Mouse (Mus musculus) heart, embryonic 16.5 days (tissue): Measurements from ENCODE around the gene Rnase2a. TPM values are rescaled to one million over a fixed set of nuclear protein-coding genes. Genes with fewer than 3 reads are reported as not detected.
"Not testable (repeated sequence)": the region's sequence is repeated elsewhere in the genome, so short reads cannot be mapped to it uniquely, and the experiment has no call there.

ENCODE experiments used
- ATAC-seq: fragments of 200-750 bp; cut with Nextera tagmentation; replicated peaks from 2 replicates; pipeline ENCODE4 v1.8.0; 2017; ENCODE audit warnings: moderate number of reproducible peaks; ENCODE audit not compliant: insufficient read depth, low FRiP score; ENCODE audit errors: extremely low read depth
- H3K27ac ChIP-seq: fragments of 300-500 bp; sonication (generic); 2 replicates; pipeline ENCODE4 v1.5.1; 2014; ENCODE audit warnings: mild to moderate bottlenecking, low read length, control low read depth, moderate library complexity
- H3K27me3 ChIP-seq: fragments of 300-500 bp; sonication (generic); 2 replicates; pipeline ENCODE4 v1.6.1; 2014; ENCODE audit warnings: low read length, mixed read lengths; ENCODE audit not compliant: control insufficient read depth, insufficient read depth
- H3K36me3 ChIP-seq: fragments of 300-500 bp; sonication (generic); 2 replicates; pipeline ENCODE4 v1.6.1; 2014; ENCODE audit not compliant: control insufficient read depth, insufficient read depth
- H3K4me1 ChIP-seq: fragments of 300-500 bp; sonication (generic); 2 replicates; pipeline ENCODE4 v1.6.1; 2014; ENCODE audit warnings: low read length, mixed read lengths; ENCODE audit not compliant: control insufficient read depth, insufficient read depth
- H3K4me2 ChIP-seq: fragments of 300-500 bp; sonication (generic); 2 replicates; pipeline ENCODE4 v1.6.1; 2014; ENCODE audit warnings: low read depth, mild to moderate bottlenecking, control low read depth, low read length
- H3K4me3 ChIP-seq: fragments of 300-500 bp; sonication (generic); 2 replicates; pipeline ENCODE4 v1.5.1; 2014; ENCODE audit warnings: mild to moderate bottlenecking, control low read depth, low read length
- H3K9ac ChIP-seq: fragments of 300-500 bp; sonication (generic); 2 replicates; pipeline ENCODE4 v1.6.1; 2014; ENCODE audit warnings: low read length, control low read depth
- H3K9me3 ChIP-seq: fragments of 300-500 bp; sonication (generic); replicated peaks from 2 replicates; pipeline ENCODE4 v1.6.1; 2016; ENCODE audit warnings: low read length; ENCODE audit not compliant: control insufficient read depth
- WGBS: fragments of 180-500 bp; shearing (Covaris S2); extraction: QIAGEN DNeasy Blood & Tissue Kit; methylation state at CpG from one replicate; pipeline ENCODE4 v1.1.7; 2014; 5-methylcytosine and 5-hydroxymethylcytosine counted together
- polyA plus RNA-seq: library from polyadenylated mRNA; unstranded; fragments of >200 nt; fragmentation: Nextera tagmentation; extraction: Ambion mirVana; gene quantifications from 2 replicates; pipeline ENCODE4 v1.2.1, GENCODE M21; 2015

Rnase2a gene
- polyA plus RNA-seq, 1 experiment from 2014 or later, result not detected

DNA sequence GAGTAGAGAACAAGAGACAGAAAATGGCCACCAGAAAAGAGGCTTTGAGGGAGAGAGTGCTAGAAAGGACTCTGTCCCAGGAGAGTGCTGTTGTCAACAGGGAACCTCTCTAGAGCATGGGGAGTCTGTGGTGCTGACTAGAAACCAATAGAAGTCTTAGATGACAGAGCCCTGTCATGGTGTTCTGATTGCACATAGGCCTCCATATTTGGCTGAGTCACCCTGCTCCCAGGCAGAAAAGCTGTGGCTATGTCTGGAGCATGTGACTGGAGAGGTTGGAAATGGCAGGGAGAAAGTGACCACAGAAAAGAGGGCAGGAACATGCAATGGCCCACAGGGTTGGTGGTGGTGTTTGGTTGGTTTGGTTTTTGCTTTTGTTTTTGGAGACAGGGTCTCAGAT lies 3.7 kb downstream of the Rnase2a start:
- not testable (repeated sequence) for H3K9ac ChIP-seq, H3K27ac ChIP-seq, H3K27me3 ChIP-seq, H3K9me3 ChIP-seq, H3K36me3 ChIP-seq, ATAC-seq, H3K4me2 ChIP-seq, H3K4me3 ChIP-seq, H3K4me1 ChIP-seq

DNA sequence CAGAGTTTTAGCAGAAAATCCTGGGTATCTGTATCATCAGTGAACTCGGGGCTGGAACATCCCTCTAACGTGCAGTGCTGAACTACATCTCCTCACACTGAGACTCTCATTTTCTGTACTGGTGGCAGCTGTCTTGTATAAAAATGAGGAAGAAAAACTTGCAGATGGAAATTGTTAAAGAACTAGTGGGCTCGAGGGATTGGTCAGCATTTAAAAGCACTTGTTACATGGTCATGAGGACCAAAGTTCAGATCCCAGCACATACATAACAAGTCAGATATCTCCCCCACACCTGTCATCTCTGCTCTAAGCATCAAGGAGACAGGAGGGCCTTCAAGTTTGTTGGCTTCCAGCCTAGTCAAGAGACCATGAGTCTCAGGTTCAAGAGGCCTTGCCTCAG lies 5.6 kb downstream of the Rnase2a start:
- no peak overlapping the region for H3K4me3 ChIP-seq
- no peaks in the 10 kb centered on the region for H3K27me3 ChIP-seq
- 58% methylated on average over 3 of the region's 3 CpGs for WGBS
- no peaks in the 10 kb centered on the region for H3K9me3 ChIP-seq
- H3K9ac ChIP-seq, result no peak overlapping the region
- H3K36me3 ChIP-seq, result no peaks in the 10 kb centered on the region
- ATAC-seq, result no peak
- H3K4me1 ChIP-seq, result no peaks in the 10 kb centered on the region
- no peak overlapping the region for H3K27ac ChIP-seq
- H3K4me2 ChIP-seq, result no peak overlapping the region

DNA sequence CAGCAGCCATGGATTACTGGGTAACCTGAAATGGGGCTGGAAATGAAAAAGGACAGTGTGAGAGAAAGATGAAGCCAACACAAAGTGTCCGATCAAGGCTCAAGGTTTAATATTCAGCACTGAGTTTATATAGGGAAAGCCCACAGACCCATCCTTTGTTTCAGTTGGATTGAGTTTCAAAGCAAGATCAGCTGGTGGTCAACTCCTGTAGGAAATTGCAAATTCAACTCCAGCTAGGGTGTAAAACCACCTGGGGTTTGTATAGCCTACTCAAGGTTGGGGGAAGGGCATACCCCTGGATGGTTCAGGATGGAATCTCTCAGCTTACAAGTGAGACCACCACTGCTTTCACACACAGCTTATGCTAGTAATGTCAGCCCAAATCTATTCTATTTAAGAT lies 8.2 kb downstream of the Rnase2a start:
- Histone ChIP-seq H3K4me1 (no peaks in the 10 kb centered on the region), H3K9me3 (no peaks in the 10 kb centered on the region), H3K27ac (no peak overlapping the region), H3K36me3 (no peaks in the 10 kb centered on the region), H3K27me3 (no peaks in the 10 kb centered on the region), H3K4me3 (no peak overlapping the region), H3K9ac (no peak overlapping the region), H3K4me2 (no peak overlapping the region)
- no peak for ATAC-seq
- WGBS, result 80% methylated on average over 1 of the region's 1 CpGs

DNA sequence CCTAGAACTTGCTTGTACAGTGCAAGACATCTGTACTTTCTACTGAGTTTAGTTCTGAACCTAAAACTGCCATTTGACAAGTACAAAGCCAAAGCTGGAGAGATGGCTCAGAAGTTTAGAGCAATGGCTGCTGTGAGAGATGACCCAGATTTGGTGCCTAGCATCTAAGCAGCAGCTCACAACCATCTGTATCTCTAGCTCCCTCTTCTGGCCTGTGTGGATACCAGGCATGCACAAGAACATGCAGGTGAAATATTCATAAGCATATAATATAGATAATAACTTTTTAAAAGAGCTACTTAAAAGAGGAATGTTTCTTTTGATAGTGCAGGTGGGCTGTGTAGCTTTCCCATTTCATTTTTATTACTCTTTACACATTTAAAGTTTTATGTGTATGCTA lies 15.0 kb downstream of the Rnase2a start:
- Histone ChIP-seq H3K27ac (no peak overlapping the region), H3K4me1 (no peaks in the 10 kb centered on the region), H3K27me3 (no peaks in the 10 kb centered on the region), H3K36me3 (no peaks in the 10 kb centered on the region), H3K4me3 (no peak overlapping the region), H3K4me2 (no peak overlapping the region), H3K9me3 (no peaks in the 10 kb centered on the region), H3K9ac (no peak overlapping the region)
- ATAC-seq, result no peak

DNA sequence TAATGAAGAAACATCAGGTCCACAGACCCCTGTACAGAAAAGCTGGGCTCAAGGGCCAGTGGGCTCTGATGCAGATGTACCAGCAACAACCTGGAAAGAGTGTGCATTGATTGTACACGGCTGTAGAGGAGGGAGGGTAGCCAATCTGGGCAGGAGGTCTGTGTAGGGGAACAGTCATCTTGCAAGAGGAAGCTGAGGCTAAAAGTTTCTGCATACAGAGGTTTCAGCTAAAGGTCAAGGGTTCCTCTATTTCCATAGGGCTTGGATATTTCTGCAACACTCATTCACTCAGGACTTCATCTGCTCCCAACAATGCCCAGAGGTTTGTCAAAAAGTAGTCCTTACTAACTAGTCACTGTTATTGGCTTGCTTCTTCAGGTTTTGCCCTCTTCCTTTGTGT lies 18.4 kb downstream of the Rnase2a start:
- H3K9me3 ChIP-seq, H3K27me3 ChIP-seq, H3K9ac ChIP-seq, H3K4me2 ChIP-seq, H3K4me1 ChIP-seq, ATAC-seq, H3K4me3 ChIP-seq, H3K36me3 ChIP-seq, H3K27ac ChIP-seq: not testable (repeated sequence)
- 58% methylated on average over 1 of the region's 1 CpGs for WGBS

DNA sequence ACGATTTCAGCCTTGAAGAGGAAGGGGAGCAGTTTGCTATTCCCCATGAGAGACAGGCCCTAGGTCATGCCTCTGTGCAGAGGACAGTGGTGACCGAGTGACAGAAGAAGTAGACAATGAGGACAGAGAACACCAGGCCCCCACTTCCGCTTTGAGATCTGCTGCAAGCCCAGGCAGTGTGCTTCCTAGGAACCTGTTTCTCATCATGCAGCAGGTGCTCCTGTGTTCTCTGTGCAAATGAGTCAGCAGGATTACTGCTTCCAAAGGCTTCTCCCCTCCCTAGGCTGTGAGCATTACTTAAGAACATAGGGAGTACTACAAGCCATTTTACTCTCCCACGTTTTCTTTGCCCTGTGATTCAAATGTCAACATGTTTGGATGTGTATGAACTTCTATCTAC lies 26.3 kb downstream of the Rnase2a start:
- not testable (repeated sequence) for H3K27me3 ChIP-seq, ATAC-seq, H3K4me3 ChIP-seq, H3K9me3 ChIP-seq, H3K4me2 ChIP-seq, H3K4me1 ChIP-seq, H3K36me3 ChIP-seq, H3K27ac ChIP-seq, H3K9ac ChIP-seq
- 49% methylated on average over 4 of the region's 4 CpGs for WGBS

DNA sequence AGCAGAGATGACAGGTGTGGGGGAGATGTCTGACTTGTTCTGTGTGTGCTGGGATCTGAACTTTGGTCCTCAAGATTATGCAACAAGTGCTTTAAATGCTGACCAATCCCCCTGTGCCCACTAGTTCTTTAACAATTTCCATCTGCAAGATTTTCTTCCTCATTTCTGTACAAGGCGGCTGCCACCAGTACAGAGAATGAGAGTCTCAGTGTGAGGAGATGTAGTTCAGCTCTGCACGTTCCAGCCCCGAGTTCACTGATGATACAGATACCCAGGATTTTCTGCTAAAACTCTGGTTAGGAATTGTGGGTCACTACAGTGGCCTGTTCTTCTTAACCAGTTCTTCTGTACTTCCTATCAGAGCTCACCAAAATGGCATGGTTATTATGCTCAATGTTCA lies 35.8 kb downstream of the Rnase2a start:
- WGBS, result 89% methylated on average over 3 of the region's 3 CpGs
- H3K4me2 ChIP-seq, H3K27ac ChIP-seq, H3K27me3 ChIP-seq, H3K36me3 ChIP-seq, H3K9ac ChIP-seq, H3K4me3 ChIP-seq, H3K4me1 ChIP-seq, ATAC-seq, H3K9me3 ChIP-seq: not testable (repeated sequence)

Other genes starting within 250 kb of the Rnase2a start
- 0.21 and 0.37 TPM in 2 replicates for gene Rnase10, start 248.4 kb downstream of the Rnase2a start, polyA plus RNA-seq
- gene Rnase9, start 214.2 kb downstream of the Rnase2a start, polyA plus RNA-seq, result not detected in 2 replicates
- not detected in 2 replicates for gene Rnase11, start 205.9 kb downstream of the Rnase2a start, polyA plus RNA-seq
- 0.71 TPM in 1 of 2 replicates, not detected in the other for gene Rnase12, start 198.5 kb downstream of the Rnase2a start, polyA plus RNA-seq
- not detected in 2 replicates for gene Olfr750, start 181.7 kb downstream of the Rnase2a start, polyA plus RNA-seq
- 27.3 and 30.5 TPM in 2 replicates for gene Rnase4, start 165.0 kb downstream of the Rnase2a start, polyA plus RNA-seq
- gene Ang, start 165.0 kb downstream of the Rnase2a start, polyA plus RNA-seq, result 3.4 and 4.4 TPM in 2 replicates
- gene Eddm3b, start 141.7 kb downstream of the Rnase2a start, polyA plus RNA-seq, result not detected in 2 replicates
- 0.80 and 1.1 TPM in 2 replicates for gene Rnase6, start 132.2 kb downstream of the Rnase2a start, polyA plus RNA-seq
- 0.91 and 1.1 TPM in 2 replicates for gene Rnase1, start 109.3 kb downstream of the Rnase2a start, polyA plus RNA-seq
- gene Rnase2b, start 93.9 kb downstream of the Rnase2a start, polyA plus RNA-seq, result not detected in 2 replicates
- not detected in 2 replicates for gene Ang2, start 57.0 kb downstream of the Rnase2a start, polyA plus RNA-seq
- not detected in 2 replicates for gene Ear14, start 52.7 kb downstream of the Rnase2a start, polyA plus RNA-seq
- not detected in 2 replicates for gene Gm7247, start 105.6 kb upstream of the Rnase2a start, polyA plus RNA-seq
- not detected in 2 replicates for gene Vmn2r88, start 154.7 kb upstream of the Rnase2a start, polyA plus RNA-seq
- not detected in 2 replicates for gene Vmn2r89, start 195.7 kb upstream of the Rnase2a start, polyA plus RNA-seq